Mouse (Mus musculus) MEL-GATA-1-ER (cell line): ENCODE data around the gene 2010003K11Rik.

ENCODE experiments used
- DNase-seq: peaks from one replicate; pipeline ENCODE4 v3.0.0-alpha.2; 2012; ENCODE audit warnings: low read depth; ENCODE audit errors: extremely low read depth

Gene 2010003K11Rik

DNA sequence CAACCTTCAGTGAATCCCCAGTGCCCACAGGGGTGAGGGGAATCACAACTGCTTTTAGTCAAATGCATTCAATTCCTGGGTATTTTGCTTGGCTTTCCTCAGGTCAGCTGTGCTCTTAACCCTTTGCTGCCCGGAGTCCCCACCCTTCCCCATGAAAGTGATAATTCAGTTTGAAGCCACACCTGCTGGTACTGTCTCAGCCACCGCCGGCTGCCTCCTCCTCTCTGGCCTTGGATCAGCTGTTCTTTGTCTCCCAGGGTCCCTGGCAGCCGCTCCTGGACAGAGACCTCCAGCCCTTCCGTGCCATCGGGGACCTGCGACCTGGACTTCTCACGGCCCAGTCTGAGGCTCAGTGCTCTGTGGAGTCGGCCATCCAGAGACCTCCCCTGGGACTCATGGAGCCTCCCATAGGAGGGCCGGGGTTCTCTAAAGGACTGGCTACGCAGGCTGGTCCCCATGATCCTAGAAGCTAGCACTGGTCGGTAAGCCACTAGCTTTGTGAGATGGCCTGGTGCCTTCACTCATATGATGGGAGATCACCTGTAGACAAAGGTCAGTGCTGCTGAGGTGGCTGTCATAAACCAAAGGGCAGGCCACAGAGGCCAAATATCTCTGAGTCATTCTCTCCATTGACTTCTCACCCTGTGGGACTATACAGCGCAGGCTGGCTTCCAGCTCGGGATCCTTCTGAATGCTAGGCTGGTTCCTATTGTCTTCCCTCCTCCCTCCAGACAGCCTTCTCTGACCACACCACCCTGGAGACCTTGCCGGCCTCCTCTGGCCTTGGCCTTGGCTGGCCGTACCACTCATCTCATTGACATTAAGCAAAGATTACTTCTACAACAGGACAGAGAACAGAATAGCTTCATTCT lies at the start of gene 2010003K11Rik:
Gene 2010003K11Rik (minus strand): TSS at position 522 of the 872 bp plus-strand sequence.
- no peak for DNase-seq

DNA sequence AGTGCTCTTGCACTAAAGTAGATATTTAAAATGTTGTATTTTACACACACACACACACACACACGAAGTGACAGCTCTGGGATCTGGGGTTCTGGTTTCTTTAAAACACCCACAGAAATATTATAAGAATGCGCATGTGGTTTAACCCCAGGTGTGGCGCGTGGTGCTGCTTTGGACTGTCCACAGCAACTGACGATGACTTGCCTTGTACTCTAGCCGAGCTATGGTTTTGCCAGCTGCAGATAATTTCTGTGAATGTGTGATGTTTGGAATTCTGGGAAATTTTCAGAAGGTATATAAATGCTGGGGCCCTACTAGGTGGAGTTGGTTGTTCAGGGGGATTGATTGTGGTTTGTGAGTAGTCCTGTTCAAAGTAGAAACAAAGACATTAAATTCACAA lies 49.4 kb upstream of the 2010003K11Rik start:
- DNase-seq = no peak

DNA sequence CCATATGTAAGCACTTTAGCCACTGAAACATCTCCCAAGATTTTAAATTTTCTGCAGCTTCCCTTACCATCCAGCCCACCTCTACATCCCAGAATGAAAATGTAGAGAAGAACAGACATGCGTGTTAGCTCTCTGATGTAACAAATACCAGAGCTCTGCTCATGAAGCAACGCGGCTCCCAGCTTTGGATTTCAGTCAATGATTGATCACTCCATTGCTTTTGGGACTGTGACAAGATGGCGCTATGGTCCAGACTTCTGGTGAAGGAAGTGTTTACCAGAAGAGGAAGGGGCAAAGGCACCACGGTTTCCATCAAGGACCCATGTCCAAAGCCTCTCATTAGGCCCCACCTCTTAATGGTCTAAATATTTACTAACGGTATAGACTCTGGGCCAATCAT lies 47.5 kb upstream of the 2010003K11Rik start:
- no peak for DNase-seq

DNA sequence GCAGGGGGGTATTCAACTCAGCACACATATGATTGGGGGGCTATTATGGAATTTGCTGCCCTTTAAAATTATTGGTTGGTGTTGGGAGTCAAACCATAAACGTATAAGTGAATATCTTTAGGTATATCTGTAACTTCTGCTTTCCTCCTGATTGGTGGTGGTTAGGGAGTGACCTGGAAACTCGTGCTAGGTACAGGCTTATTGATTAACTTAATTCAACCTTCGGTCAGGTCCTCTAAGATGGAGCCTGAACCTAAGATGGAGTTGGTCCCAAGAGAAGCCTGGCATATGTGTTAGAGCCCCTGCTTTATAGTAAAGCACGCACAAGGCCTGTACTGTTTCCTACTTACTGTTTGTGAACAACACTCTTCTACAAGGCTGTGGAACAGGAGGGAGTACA lies 46.7 kb upstream of the 2010003K11Rik start:
- no peak for DNase-seq

DNA sequence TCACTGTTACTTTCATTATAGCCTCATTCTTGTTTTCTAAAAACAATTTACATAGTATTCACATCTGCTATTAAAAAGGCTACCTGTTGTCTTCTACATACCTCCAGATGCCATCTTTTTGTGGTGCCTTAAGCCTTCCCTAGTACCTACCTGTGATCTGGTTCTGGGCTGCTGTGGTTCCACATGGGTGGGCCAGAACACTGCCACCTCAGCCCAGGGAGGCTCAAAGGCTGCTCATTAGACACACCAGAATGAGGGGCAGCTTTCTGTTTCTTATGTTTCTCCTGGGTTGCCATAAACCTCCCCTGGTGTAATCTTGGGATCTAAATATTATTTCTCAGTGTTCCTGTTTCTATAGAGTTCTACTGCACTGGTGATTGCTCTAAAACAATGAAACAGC lies 43.7 kb upstream of the 2010003K11Rik start:
- no peak for DNase-seq

DNA sequence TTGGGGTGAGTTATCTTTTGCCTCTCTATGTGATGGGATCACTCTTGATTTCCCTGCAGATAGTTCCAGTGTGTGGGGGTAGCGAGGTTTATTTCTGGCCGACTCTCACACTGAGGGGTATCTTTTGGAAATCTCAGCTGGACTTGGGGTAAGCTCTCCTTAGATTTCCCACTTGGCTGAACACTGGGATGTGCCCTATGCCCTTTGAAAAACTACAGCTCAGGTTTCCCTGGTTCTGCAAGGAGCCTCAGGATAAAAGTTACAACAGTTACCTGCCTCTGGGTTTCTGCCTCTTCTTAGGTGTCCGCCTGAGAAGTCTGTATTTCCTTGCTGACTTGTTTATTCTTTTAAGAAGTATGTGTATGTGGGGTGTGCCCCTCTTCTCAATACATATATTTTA lies 42.6 kb upstream of the 2010003K11Rik start:
- DNase-seq = no peak

DNA sequence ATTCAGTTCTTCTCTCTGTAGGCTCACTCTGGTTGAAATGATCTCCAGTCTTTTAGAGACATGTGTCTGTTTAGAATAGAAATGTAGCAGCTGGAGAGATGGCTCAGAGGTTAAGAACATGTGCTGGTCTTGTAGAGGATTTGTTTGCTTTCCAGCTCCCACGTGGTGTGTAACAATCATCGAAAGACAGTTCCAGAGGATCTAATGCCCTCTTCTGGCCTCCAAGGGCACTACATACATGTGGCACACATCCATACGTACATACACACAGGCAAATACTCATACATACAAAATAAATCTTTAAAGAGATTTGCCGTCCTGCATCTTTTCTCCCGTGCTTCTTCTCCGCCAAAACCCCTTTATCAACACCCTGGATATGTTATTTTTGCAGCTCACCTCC lies 41.9 kb upstream of the 2010003K11Rik start:
- DNase-seq = no peak

DNA sequence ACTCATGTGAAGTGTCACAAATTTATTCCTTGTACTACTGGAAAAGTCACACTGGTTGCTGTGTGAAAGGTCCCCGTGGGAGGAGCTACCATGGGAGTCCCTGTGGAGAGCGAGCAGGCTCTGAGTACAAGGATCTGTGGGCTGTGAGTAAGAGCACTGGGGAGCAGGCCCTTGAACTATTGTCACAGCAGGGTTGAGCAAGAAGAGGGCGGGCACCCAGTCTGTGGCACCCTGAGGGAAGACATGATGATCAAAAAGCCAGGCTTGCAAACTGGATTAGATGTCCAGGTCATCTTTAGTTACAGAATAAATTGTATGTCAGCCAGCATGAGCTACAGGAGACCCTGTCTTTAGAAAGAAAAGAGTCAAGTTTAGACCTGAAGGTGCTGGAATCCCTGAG lies 38.2 kb upstream of the 2010003K11Rik start:
- no peak for DNase-seq

DNA sequence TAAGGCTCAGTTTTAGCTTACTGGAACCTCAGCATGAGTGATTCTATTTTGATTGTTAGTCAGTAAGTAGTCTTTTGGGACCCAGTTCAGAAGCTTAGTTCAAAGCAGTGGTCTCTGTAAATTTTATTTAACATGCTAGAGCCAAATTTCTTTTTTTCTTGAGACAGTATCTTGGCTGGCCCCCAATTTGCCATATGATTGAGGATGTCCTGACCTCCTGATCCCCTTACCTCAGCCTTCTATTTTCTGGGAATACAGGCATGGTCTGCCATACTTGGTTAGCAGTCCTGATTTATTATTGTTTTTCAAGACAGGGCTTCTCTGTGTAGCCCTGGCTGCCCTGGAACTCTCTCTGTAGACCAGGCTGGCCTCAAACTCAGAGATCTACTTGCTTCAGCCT lies 37.5 kb upstream of the 2010003K11Rik start:
- DNase-seq = no peak

DNA sequence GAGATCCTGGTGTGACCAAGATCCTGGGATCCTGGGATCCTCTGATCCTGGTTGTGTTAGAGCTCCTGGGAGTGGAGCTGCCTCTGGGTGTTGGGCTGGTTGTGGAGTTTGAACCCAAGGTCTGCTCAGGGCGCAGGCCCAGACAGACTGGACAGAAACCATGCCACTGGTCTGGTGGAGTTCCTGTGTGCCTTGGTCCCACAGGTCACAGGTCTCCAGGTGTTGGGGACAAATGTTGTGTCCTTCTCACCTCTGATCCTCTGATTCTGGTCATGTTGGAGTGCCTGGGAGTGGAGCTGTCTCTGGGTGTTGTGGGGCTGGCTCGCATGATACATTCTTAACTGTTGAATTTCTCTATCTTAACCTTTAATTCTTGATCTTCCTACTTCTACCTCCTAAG lies 36.3 kb upstream of the 2010003K11Rik start:
- DNase-seq = no peak

DNA sequence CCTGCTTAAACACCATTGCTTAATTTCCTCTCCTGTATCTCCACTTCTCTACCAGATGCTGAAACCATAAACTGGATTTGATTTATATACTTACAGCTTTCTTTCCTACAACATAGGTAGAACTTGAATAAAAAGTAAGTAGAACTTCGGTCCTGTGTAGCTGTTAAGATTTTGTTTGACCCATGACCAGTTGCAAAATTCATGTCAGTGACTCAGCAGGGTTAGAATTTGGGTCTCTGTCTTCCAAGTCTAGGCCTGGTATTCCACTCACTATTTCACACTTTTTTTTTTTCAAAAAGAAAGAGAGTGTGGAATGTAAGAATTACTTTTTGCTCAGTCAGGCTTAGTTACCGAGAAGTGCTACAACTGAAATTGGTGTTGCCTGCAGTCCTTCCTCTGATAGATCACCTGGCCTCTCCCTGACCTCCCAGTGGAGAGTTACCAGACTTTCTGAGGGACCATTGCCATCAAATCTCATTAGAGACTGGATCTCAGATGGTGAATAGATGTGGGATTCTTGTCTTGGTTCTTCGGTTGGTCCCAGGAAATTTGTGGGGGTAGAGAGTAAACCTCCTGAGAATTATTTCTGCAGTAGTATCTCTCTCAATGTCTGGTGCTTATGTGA lies 23.2 kb upstream of the 2010003K11Rik start:
- DNase-seq = no peak

DNA sequence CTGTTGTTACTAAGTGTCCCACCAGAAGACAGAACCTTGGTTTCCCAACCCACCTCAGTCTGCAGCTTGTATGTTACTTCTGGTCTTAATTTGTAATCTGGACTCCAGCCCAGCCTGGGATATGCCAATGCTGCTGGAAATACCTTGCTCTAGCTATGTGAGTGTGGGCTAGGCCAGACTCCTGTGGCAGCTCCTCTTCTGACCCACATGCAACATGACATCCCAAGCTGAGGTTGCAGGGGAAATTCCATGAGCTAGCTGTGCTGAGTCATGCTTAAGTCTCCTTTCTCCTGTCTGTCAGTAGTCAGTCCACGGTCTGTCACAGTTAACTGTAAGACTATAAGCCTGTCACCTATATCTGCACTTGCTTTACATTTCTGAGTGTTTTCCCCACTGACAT lies 19.1 kb upstream of the 2010003K11Rik start:
- no peak for DNase-seq

DNA sequence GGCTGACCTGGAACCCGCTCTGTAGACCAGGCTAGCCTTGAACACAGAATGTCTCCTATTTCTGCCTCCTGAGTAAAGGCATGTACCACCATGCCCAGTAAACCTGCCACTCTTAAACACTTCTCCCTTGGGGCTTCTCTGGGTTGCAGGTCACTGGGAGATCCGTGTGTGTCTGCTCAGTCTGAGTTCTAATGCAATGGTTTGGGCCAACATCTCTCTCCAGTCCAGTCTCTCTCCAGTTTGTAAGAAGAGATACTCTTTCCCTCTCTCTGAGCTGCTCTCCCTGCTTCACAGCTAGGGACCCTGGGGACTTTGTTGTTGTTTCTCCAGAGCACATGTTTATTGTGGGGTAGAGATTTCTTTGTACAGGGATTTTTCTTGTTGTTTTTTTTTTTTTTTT lies 17.9 kb upstream of the 2010003K11Rik start:
- DNase-seq = no peak

DNA sequence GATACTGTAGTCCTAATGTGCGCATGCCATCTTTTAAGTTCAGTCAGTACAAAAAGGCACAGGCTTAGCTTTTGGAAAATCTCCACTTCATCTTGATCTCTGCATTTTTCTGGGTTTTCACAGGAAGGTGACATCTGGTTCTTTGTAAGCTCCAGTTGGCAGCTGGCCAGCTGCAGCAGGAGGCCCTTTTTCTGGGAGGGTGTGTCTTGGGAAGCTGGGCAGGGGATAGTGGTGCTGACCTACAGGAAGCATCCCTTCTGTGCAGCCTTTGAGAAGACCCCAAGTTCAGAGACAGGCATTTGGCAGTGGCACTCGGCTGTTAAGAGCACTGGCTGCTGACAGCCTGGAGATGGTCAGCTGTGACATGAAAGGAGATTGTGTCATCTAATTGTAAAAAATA lies 17.4 kb upstream of the 2010003K11Rik start:
- no peak for DNase-seq

DNA sequence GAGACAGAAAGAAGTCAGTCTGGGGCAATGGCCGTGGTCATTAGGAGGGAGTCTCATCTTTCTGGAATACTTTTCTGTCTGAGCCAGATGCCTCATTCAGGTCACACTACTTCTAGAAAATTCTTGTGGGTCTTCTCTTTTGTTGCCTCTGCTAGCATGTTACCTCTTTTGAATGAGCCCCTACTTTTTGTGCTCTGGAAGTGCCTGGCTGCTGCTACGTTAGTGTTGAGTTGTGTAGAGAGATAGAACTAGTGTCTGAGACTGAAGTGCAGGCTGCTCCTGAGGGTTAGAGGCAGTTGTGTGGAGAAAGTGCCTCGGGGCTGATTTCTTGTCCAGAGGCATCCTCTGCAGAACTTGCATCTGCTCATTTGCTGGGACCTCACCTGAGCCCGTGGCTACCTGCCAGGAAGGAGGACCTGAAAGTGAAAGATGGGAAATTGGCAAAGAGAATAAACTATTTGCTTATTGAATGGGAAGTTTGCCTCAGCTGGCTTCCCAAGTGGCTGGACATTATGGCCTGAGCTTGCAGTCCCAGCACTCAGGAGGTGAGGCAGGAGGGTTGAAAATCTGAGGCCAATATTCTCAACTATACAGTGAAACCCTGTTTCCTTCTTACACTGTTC lies 15.0 kb upstream of the 2010003K11Rik start:
- no peak for DNase-seq

DNA sequence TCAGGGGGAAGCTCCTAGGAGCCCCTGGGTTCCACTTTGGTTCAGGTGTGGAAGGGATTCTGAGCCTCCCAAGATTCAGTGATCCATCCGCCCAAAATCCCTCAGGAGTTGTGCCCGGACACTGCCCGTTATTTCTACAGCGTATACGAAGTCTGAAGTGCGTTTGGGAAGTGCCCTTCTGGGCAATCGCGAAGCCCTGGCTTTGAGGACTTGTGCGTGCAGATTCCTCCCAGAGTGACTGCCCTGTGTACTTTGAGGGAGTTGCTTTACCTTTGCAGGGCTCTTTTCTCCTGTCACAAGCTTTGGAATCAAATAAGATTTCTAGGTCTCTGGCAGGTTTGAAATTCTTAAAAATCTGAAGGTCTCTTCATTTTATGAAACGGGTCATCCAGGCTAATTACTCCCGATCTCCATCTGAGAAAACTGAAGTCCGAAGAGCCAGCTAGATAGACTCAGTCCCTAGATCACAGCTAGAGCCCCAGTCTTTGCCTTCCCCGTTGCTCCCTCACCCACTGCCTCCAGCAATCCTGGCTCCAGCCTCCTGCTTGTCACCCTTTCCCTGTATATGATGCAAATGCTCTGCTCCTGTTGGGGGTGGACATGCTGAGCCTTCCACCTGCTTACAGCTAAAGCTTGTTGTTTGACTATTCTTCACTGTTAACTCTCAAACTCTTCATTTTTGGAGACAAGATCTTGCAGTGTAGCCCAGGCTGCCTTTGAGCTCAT lies 12.9 kb upstream of the 2010003K11Rik start:
- no peak for DNase-seq

DNA sequence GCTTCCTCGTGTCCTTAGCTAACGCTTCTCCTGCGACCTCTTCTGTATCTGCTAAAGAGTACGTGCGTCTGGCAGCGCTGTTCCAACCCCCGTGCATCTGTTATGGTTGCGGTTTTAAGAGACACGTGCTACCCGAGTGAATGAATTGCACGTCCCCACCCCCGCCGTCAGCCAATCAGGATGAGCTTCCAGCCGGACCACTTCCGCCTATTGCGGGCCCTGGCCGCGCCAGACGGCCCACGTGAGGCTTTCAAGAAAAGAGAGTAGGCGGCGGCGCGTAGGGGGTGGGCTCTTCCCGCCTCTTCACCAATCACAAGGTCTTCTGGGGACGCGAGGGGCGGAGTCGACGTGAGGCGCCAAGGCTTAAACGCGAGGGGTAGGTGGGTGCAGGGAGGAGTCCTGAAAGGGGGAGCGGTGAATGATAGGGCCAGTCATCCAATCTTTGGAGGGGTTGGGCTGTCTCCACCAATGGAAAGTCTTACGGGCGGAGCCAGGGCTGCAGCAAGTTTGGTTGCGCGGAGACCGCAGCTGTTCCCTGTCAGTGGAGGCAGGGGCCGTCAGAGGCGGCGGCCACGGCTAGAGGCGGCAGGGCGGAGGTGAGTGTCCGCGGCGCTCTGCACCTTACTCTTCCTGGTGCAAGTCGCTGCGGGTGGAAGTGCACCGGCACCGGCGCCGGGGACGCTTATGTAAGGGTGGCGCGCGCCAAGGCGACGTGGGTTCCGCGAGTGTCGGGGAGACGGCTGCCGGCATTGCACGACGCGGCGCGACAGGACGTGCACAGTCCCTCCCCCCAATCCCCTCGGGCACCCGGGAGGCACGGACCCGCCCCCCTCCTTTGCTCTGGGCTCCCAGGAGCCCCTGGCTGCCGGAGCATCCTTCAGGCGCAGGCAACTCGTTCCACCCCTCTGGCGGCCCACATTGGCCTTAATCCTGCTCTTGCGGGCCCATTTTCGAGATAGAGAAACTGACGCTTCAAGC lies 11.9 kb upstream of the 2010003K11Rik start, which contains the start of gene Pcx:
Gene Pcx (plus strand): TSS at position 487 of the 978 bp plus-strand sequence.
- peak; percentile 99 for DNase-seq

DNA sequence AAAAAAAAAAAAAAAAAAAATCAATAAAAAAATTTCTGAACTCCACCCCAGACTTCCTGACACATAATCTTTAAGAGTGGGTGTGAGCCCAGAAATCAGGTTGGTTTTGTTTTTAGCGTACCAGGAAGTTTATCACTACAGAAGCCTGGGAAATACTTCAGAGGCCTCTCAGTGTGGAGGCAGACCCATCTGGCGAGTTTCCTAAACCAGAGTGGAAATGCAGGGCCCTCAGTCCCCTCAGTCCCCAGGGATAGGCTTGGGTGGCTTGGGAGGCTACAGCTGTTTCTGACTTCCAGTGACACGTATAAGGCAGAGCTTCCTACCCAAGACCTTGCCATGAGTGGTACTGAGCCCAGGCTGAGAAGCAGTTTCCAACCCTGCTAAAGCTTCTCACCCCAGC lies 9.4 kb upstream of the 2010003K11Rik start:
- DNase-seq = no peak

DNA sequence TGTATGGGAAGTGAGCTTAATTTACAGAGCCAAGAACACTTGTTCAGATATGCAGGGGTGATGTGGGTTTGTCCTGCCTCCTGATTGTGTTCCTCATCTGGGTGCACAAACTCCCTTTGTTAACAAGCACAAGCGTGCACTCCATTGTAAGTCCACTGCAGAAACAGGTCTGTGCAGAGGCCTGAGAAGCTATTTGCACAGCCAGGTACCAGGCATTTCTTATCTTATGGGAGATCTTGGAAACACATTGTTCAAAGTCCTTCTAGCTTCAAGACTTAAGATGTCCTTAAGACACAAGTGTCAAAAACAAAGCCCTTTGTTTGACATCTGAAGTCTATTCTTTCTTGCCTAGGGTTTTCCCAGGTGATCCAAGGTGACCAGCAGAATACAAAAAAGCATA lies 6.4 kb upstream of the 2010003K11Rik start:
- DNase-seq = no peak

DNA sequence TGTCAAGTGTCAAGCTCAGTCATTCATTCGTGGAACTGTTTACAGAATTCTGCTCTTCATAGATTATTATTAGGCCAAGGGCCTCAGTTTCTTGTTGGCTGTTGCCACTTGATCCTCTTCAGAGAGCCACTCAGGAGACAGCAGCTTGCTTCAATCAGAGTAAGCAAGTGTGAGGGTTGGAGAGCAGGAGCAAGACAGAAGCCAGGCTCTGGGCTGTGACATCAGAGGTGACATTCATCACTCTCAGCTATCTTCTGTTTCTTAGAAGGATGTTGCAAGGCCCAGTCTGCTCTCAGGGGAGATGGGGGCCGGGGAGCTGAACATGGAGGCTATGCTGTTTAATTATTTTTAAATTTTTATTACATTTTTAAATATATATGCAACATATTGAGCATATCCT lies 4.3 kb upstream of the 2010003K11Rik start:
- DNase-seq = no peak
